Mouse (Mus musculus) cerebellum, adult 18-20 months (tissue): Measurements from ENCODE around the gene Dclk1.
"Not testable (repeated sequence)": the region's sequence is repeated elsewhere in the genome, so short reads cannot be mapped to it uniquely, and the experiment has no call there.

Source experiments
- DNase-seq, 2 experiments: peaks; one replicate each; pipeline ENCODE4 v3.0.0; 2021

Gene Dclk1

DNA sequence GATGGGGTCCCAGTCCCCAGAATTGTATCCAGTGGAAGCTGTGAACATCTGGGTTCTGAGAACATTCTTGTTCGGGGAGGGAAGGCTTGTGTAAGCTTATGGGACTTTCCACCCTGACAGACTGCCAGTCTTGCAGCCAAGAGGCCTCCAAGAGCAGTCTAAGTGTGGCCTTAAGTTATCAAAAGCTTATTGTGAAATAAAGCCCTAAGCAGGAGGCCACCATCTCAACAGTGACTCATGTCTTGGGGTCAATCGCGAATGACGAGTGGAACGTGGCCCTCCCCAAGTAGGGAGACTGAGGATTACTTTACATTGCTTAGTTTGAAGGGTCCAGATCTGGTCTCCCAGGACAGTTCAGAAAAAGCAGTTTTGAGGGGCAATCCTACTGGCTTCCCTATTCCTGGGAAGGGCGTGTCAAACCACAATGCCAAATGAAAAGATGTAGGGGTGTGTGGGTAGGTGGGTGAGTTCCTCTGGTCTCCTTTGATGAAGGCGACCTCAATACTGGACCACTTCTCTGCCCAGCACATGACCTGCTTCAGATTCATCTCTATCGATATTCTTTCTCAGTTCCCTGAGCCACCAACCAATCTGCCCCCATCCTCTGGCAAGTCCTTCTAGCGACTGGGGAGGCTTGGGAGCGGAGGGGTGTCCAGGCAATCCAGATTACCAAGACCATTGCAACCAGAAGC lies at the start of gene Dclk1:
Gene Dclk1 (plus strand): TSS at position 635 of the 692 bp plus-strand sequence.
- no peak for DNase-seq

DNA sequence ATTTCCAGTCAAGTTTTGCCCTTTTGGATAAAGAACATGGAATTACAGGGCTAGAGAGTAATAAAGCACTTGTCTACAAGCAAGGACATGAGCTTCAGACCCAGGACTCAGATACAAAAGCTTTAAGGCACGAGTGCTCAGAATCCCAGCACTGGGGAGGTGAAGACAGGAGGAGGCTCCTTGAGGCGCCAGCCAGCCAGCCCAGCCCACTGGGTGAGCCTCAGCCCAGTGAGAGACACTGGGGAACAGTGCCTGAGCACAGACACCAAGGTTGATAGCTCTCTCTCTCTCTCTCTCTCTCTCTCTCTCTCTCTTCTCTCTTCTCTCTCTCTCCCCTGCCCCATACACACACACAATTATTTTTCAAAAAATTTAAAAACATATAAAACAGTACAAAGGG lies 48.8 kb upstream of the Dclk1 start:
- DNase-seq: no peak

GRCm38 (mm10) chr3:55194792-55195191 lies 47.4 kb upstream of the Dclk1 start:
- DNase-seq: no peak

GRCm38 (mm10) chr3:55195581-55196327 lies 46.4 kb upstream of the Dclk1 start:
- DNase-seq: no peak

- DNase-seq: no peak
Measured at GRCm38 (mm10) chr3:55196328-55196710, 45.8 kb upstream of the Dclk1 start.

- not testable (repeated sequence) for DNase-seq
Measured at GRCm38 (mm10) chr3:55203621-55204020, 38.5 kb upstream of the Dclk1 start.

DNA sequence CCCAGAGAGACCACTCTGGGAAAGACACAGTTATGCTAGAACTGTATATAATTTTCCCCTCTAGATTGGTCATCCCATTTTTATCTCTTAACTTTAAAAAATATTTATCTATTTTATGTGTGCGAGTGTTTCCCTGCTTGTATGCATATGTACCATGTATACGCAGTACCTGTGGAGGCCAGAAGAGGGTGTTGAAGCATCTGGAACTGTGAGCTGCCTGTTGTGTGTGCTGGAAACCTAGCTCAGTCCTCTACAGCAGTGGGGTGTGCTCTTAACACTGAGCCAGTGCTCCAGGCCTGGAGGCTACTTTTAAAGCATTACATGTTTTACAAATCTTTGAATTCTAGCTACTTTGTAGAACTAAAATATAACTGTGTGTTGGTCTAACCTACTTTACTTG lies 35.8 kb upstream of the Dclk1 start:
- DNase-seq: no peak

DNA sequence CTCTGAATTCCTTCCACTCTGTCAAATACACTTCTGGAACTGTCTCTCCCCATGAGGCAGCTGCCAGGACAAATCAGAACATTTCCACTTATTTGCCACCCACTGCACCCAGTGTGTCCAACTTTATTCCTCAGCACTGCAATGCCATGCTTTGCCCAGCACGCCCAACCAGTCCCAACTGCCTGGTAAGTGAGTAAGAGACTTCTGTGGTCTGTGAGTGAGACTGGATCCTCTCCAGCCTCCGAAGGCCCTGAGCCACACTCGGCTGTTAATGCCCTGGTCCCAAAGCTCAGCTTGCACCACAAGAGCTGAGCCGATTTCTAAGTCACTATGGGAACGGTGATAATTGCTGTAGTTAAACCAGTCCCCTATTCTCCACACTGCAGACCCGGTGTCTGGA lies 34.5 kb upstream of the Dclk1 start:
- no peak for DNase-seq

DNA sequence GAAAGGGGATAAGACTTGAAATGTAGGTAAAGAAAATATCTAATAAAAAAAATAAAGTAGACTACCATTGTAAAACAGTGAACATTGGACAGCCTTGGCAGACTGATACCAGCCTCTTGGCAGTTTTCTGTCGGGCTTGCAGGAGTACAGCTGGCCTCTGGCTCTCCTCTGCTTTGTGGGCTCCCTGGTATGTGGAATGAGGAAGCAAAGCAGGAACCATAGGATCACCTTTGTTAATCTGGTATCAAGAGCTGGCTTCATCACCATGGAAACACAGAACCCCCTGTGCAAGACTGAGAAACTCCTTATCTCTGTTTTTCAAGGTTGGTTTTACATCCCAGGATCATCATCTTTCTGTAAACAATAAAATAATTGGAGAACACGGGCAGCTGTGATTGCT lies 29.9 kb upstream of the Dclk1 start:
- DNase-seq: no peak

DNA sequence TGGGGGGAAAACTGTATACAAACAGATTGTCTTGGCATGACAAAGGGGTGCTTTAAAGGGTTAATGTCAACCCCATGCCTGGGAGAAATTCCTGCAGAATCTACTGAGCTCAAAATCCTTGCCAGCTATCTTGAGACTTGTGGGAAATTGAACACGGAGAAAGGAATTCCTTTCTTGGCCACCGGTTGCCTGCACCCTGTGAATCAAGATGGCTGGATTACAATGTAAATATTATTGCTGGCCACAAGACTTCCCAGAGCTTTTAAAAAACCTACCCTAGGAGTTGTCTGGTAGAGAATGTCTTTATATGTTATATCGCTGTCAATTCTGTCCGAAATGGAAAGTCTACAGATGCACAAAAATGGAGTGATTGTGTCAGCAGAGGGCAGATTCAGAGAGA lies 28.4 kb upstream of the Dclk1 start:
- DNase-seq: no peak

DNA sequence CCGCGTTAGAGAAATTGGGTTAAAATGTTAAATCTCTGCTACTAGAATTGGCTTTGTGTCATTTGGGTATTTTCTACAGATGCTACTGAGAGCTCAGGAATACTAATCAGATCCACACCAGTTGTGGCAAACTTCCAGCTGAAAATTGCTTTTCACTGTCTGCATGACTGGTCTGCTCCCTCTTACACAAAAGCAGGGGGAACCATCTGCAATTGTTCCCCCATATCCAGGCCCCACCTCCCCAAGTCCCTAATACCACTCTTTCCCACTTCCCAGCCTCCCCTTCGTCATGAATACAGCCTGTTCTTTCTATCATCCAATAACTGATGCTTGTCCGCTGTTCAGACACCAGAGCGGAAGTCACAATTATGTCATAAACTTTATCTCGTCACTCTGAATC lies 27.8 kb upstream of the Dclk1 start:
- DNase-seq: no peak

GRCm38 (mm10) chr3:55222502-55222901 lies 19.7 kb upstream of the Dclk1 start:
- DNase-seq: no peak

DNA sequence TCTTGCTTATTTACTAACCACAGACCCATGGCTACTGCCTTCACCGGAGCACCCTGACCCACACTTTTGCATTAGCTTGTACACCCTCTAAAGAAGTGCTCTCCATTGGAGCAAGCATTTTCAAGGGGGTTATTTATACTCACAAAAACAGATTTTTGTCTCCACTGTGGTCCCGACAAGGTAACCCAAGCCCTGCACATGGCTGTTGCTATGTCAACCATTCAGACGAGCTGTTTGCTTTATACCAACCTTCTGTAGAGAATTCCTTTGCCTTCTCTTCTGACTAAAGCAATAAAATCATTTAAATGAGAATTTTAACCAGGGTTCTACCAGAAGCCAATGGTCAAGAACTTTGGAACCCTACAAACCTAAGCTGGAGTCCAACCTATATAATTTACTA lies 18.3 kb upstream of the Dclk1 start:
- no peak for DNase-seq

GRCm38 (mm10) chr3:55226501-55227213 lies 15.5 kb upstream of the Dclk1 start:
- no peak for DNase-seq

GRCm38 (mm10) chr3:55227214-55227581 lies 15.0 kb upstream of the Dclk1 start:
- no peak for DNase-seq

GRCm38 (mm10) chr3:55242422-55243055 lies 375 bp downstream of the Dclk1 start:
- DNase-seq: peak; percentile 30 to 34

DNA sequence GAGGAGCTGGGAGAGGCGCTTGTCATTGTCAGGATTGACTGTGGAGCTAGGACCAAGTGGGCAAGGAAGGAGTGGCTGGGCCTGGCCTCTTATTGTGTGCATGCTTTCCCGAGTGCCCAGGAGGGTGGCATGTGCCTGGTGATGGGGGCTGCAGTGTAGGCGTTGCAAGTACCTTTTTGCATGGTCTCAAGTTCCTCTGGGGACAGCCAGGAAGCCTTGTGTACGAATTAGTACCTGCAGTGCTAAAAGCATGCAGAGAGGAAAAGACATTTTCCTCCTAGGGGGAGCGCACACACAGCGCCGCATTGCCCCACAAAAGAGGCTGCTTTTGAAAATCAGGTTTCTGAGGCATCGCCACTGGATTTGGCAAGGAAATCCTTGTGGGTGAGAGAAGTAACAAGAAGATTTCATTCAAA lies 900 bp downstream of the Dclk1 start:
- DNase-seq: no peak

GRCm38 (mm10) chr3:55244087-55244486 lies 1.9 kb downstream of the Dclk1 start:
- no peak for DNase-seq

DNA sequence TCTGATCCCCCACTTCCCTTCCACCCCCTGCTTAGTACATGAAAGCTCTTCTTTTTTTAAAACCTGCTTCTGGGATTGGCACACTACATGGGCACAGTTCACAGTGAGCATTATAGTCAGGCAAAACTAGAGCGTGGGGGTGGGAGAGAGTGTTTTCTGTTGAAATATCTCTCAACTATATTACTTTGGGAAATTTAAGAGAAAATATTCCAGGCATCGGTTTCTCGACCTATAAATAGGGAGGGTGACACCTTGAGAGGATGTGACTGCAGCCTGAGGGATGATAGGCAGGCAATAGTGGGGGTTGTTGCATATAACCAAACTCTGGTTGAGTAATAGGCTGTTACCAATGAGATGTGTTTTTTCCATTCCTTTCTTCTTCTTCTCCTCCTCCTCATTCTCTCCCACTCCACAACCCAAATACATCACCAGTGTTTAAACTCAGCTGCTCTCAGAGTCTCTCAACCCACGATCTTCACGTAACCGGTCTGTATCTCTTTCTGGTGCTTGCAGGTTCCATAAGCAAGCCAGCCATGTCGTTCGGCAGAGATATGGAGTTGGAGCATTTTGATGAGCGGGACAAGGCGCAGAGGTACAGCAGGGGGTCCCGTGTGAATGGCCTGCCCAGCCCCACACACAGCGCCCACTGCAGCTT lies 4.6 kb downstream of the Dclk1 start:
- DNase-seq: no peak

GRCm38 (mm10) chr3:55248048-55248447 lies 5.9 kb downstream of the Dclk1 start:
- DNase-seq: no peak

- DNase-seq: peak; percentile 58 to 60
Measured at GRCm38 (mm10) chr3:55248508-55248907, 6.3 kb downstream of the Dclk1 start.

GRCm38 (mm10) chr3:55250631-55251030 lies 8.5 kb downstream of the Dclk1 start:
- no peak for DNase-seq

- DNase-seq: no peak
Measured at GRCm38 (mm10) chr3:55260139-55260538, 18.0 kb downstream of the Dclk1 start.
